Mouse (Mus musculus): ENCODE measurements around the gene Cd247. TPM values are rescaled to one million over a fixed set of nuclear protein-coding genes. Genes with fewer than 3 reads are reported as not detected.

The Cd247 gene
- polyA plus RNA-seq, 1 experiment from 2014 or later = 1.3 TPM

- Histone ChIP-seq H3K9ac (ENCODE audit: low read depth, low read length) (no peak overlapping the region), H3K27ac (ENCODE audit: low read length) (no peak overlapping the region), H3K9me3 (replicated peaks; ENCODE audit: control insufficient read depth, low read length, poor library complexity, severe bottlenecking) (0 out of 2 replicates have a peak, but pooled peaks cover 2% of the 10 kb centered on the region), H3K27me3 (ENCODE audit: control insufficient read depth, insufficient read depth, low read depth, low read length) (no peaks in the 10 kb centered on the region), H3K36me3 (ENCODE audit: control insufficient read depth, insufficient read depth, low read length) (no peaks in the 10 kb centered on the region; the same call in 1 of the 2 replicates), H3K4me2 (ENCODE audit: low read length) (no peak overlapping the region), H3K4me1 (ENCODE audit: control insufficient read depth, insufficient read depth, low read length) (no peaks in the 10 kb centered on the region; the same call in 1 of the 2 replicates), H3K4me3 (ENCODE audit: low read depth, low read length) (no peak overlapping the region)
- ATAC-seq = no peak
- WGBS = 76% methylated on average over 3 of the region's 3 CpGs
Measured at GRCm38 (mm10) chr1:165921026-165921425, 132.5 kb downstream of the Cd247 start.

DNA sequence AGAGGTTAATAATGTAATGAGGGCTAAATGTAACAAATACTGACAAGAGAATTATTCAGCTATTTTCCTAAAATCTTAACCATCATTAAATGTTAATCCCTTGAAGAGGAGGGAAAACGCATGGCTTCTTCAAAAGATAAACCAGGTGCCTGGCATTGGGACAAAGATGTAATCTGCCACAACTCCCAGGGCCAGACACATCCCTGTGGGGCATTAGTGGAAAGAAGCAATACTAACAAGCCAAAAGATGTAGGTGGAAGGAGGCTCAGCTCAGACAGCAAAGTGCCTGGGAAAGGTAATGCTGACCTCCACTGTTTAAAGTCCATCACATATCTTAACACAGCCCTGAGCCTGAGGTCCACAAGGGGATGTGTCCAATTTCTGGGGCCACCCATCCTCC is 134.0 kb downstream of the Cd247 start:
- 61% methylated on average over 1 of the region's 1 CpGs for WGBS
- Histone ChIP-seq H3K4me3 (ENCODE audit: low read depth, low read length) (no peak overlapping the region), H3K27me3 (ENCODE audit: control insufficient read depth, insufficient read depth, low read depth, low read length) (no peaks in the 10 kb centered on the region), H3K27ac (ENCODE audit: low read length) (no peak overlapping the region), H3K36me3 (ENCODE audit: control insufficient read depth, insufficient read depth, low read length) (no peaks in the 10 kb centered on the region), H3K9me3 (replicated peaks; ENCODE audit: control insufficient read depth, low read length, poor library complexity, severe bottlenecking) (0 out of 2 replicates have a peak, but pooled peaks cover 2% of the 10 kb centered on the region), H3K4me1 (ENCODE audit: control insufficient read depth, insufficient read depth, low read length) (no peaks in the 10 kb centered on the region; the same call in 1 of the 2 replicates), H3K9ac (ENCODE audit: low read depth, low read length) (no peak overlapping the region), H3K4me2 (ENCODE audit: low read length) (no peak overlapping the region)
- no peak for ATAC-seq

DNA sequence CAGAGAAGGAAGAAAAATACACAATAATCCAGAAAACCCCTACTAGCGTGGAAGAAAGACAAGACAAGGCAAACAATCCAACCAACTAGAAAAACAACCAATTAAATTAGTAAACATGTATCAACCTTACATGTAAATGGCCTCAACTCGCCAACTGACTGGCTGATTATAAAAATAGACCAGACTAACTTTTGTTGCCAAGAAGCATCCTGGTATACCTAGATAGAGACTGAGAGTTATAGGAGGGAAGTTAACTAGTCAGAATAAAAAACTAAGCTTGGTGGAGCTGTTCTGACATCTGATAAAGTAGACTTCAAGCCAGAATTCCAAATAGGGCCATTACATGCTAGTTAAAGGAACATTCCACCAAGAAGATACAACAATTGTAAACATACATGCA is 136.7 kb downstream of the Cd247 start:
- no peak overlapping the region for H3K9ac ChIP-seq (ENCODE audit: low read depth, low read length)
- 0 out of 2 replicates have a peak, but pooled peaks cover 2% of the 10 kb centered on the region for H3K9me3 ChIP-seq (replicated peaks; ENCODE audit: control insufficient read depth, low read length, poor library complexity, severe bottlenecking)
- H3K27me3 ChIP-seq (ENCODE audit: control insufficient read depth, insufficient read depth, low read depth, low read length) = no peaks in the 10 kb centered on the region
- H3K27ac ChIP-seq (ENCODE audit: low read length) = no peak overlapping the region
- no peaks in the 10 kb centered on the region; the same call in 1 of the 2 replicates for H3K4me1 ChIP-seq (ENCODE audit: control insufficient read depth, insufficient read depth, low read length)
- no peak overlapping the region for H3K4me3 ChIP-seq (ENCODE audit: low read depth, low read length)
- H3K36me3 ChIP-seq (ENCODE audit: control insufficient read depth, insufficient read depth, low read length) = no peaks in the 10 kb centered on the region
- 94% methylated on average over 2 of the region's 2 CpGs for WGBS
- ATAC-seq = no peak
- no peak overlapping the region for H3K4me2 ChIP-seq (ENCODE audit: low read length)

Other genes with a start within 250 kb of the Cd247 start
- 150 and 155 TPM in 2 replicates for gene Mpzl1, start 154.1 kb upstream of the Cd247 start, polyA plus RNA-seq (2015; fragmentation: Nextera tagmentation; extraction: Ambion mirVana)
- gene Rcsd1, start 78.9 kb upstream of the Cd247 start, polyA plus RNA-seq (2015; fragmentation: Nextera tagmentation; extraction: Ambion mirVana) = 7.8 and 7.9 TPM in 2 replicates
- gene Creg1, start 24.9 kb upstream of the Cd247 start, polyA plus RNA-seq (2015; fragmentation: Nextera tagmentation; extraction: Ambion mirVana) = 32.6 and 33.9 TPM in 2 replicates
- gene Pou2f1, start 214.0 kb downstream of the Cd247 start, polyA plus RNA-seq (2015; fragmentation: Nextera tagmentation; extraction: Ambion mirVana) = 26.5 and 28.3 TPM in 2 replicates

Data from midbrain, embryonic 16.5 days (tissue).